Mouse (Mus musculus) C2C12 (cell line): ENCODE measurements around the gene Tmem109.

Source experiments
- CEBPB ChIP-seq: IDR thresholded peaks from one replicate; pipeline ENCODE4 v1.6.1; 2011; ENCODE audit warnings: low read depth, mild to moderate bottlenecking, control low read depth, moderate library complexity
- CTCF ChIP-seq: IDR thresholded peaks from one replicate; pipeline ENCODE4 v1.5.1; 2011; ENCODE audit not compliant: control insufficient read depth, insufficient read depth, insufficient read length
- MAX ChIP-seq: IDR thresholded peaks from one replicate; pipeline ENCODE4 v1.6.1; 2011; ENCODE audit warnings: mild to moderate bottlenecking, control low read depth

DNA sequence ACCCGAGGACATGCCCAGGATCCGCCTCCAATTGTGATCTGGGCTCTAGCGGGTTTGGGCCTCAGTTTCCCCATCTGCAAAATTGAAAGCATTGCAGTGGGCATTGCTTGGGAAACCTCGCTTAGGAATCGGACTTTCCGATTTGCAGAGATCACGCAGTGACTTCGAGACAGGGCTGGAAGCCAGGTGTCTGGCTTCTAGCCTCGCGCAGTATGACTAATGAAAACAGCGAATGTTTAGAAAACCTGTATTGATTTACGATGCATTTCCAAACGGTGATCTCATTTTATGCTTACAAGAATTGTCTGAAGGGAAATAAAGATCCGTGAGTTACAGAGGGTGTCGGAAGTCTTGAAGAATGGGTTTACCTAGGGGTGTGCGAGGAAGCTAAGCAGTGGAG, 13.9 kb upstream of the Tmem109 start:
- TF ChIP-seq CTCF (no peak), CEBPB (no peak), MAX (no peak)
